Mouse (Mus musculus) myocyte (in vitro differentiated cells): Measurements from ENCODE around the gene Rtn4r. TPM values are rescaled to one million over a fixed set of nuclear protein-coding genes. Genes with fewer than 3 reads are reported as not detected.
"Not testable (repeated sequence)": the region's sequence is repeated elsewhere in the genome, so short reads cannot be mapped to it uniquely, and the experiment has no call there.

Experiments
- H3K27me3 ChIP-seq: one replicate; pipeline ENCODE4 v1.6.1; 2011; ENCODE audit not compliant: control insufficient read depth, insufficient read depth, insufficient read length
- H3K36me3 ChIP-seq: one replicate; pipeline ENCODE4 v1.6.1; 2011; ENCODE audit not compliant: control insufficient read depth, insufficient read depth
- H3K4me2 ChIP-seq: one replicate; pipeline ENCODE4 v1.6.1; 2011; ENCODE audit warnings: low read depth, control low read depth
- H3K4me3 ChIP-seq: one replicate; pipeline ENCODE4 v1.5.1; 2011; ENCODE audit warnings: mild to moderate bottlenecking, control low read depth, moderate library complexity
- H3K79me2 ChIP-seq: one replicate; pipeline ENCODE4 v1.6.1; 2011; ENCODE audit not compliant: control insufficient read depth, insufficient read depth
- H3ac ChIP-seq: one replicate; pipeline ENCODE4 v1.6.1; 2011; ENCODE audit not compliant: control insufficient read depth, insufficient read length
- CEBPB ChIP-seq: IDR thresholded peaks from 2 replicates; pipeline ENCODE4 v1.6.1; 2011; ENCODE audit warnings: mild to moderate bottlenecking, moderate library complexity; ENCODE audit not compliant: poor library complexity, insufficient read depth, severe bottlenecking
- E2F4 ChIP-seq: IDR thresholded peaks from one replicate; pipeline ENCODE4 v1.6.1; 2011; ENCODE audit warnings: mild to moderate bottlenecking, control low read depth, moderate library complexity; ENCODE audit not compliant: insufficient read depth
- MAX ChIP-seq: IDR thresholded peaks from one replicate; pipeline ENCODE4 v1.6.1; 2011; ENCODE audit warnings: low read depth, mild to moderate bottlenecking, control low read depth
- MYOD1 ChIP-seq, 3 experiments: IDR thresholded peaks; one replicate each; pipeline ENCODE4 v1.6.1; 2011; ENCODE audit warnings: control low read depth in 2 of 3, low read depth in 2 of 3, mild to moderate bottlenecking in 2 of 3, moderate library complexity in 1 of 3; ENCODE audit not compliant: insufficient read length in 2 of 3, control insufficient read depth in 1 of 3
- MYOG ChIP-seq, 3 experiments: IDR thresholded peaks; one replicate each; pipeline ENCODE4 v1.6.1; 2011; ENCODE audit warnings: control low read depth in 2 of 3, low read depth in 2 of 3, mild to moderate bottlenecking in 2 of 3; ENCODE audit not compliant: insufficient read length in 2 of 3, control insufficient read depth in 1 of 3, insufficient read depth in 1 of 3
- POLR2A ChIP-seq: IDR thresholded peaks from one replicate; pipeline ENCODE4 v1.6.1; 2011; ENCODE audit warnings: low read depth, mild to moderate bottlenecking, control low read depth, moderate library complexity; ENCODE audit not compliant: insufficient read length
- POLR2AphosphoS2 ChIP-seq: IDR thresholded peaks from one replicate; pipeline ENCODE4 v1.6.1; 2011; ENCODE audit warnings: low read depth, control low read depth; ENCODE audit not compliant: insufficient read length
- REST ChIP-seq: IDR thresholded peaks from one replicate; pipeline ENCODE4 v1.6.1; 2011; ENCODE audit warnings: mild to moderate bottlenecking, control low read depth, moderate library complexity; ENCODE audit not compliant: insufficient read depth, insufficient read length
- SRF ChIP-seq: IDR thresholded peaks from one replicate; pipeline ENCODE4 v1.6.1; 2011; ENCODE audit warnings: low read depth; ENCODE audit not compliant: control insufficient read depth, insufficient read length
- TCF12 ChIP-seq: IDR thresholded peaks from one replicate; pipeline ENCODE4 v1.6.1; 2011; ENCODE audit warnings: mild to moderate bottlenecking, control low read depth; ENCODE audit not compliant: poor library complexity, insufficient read depth, severe bottlenecking
- TCF3 ChIP-seq: IDR thresholded peaks from one replicate; pipeline ENCODE4 v1.6.1; 2011; ENCODE audit warnings: low read depth, control low read depth; ENCODE audit not compliant: insufficient read length
- USF1 ChIP-seq: IDR thresholded peaks from one replicate; pipeline ENCODE4 v1.6.1; 2011; ENCODE audit warnings: low read depth, mild to moderate bottlenecking, control low read depth, moderate library complexity
- polyA plus RNA-seq: library from polyadenylated mRNA; unstranded; fragments of >200 nt; fragmentation: generic; extraction: Trizol; gene quantifications from one replicate; pipeline ENCODE4 v1.2.1, GENCODE M21; 2012; ENCODE audit warnings: missing spikeins

The Rtn4r gene
- polyA plus RNA-seq, 1 experiment = 0.26 TPM

GRCm38 (mm10) chr16:18191006-18191405, 63.6 kb downstream of the Rtn4r start:
- TF ChIP-seq POLR2AphosphoS2 (no peak), MAX (no peak), TCF3 (no peak), POLR2A (no peak), SRF (no peak), TCF12 (no peak), CEBPB (no peak), USF1 (no peak), E2F4 (no peak), MYOD1 (IDR thresholded peaks at IDR 0.05; ENCODE audit: control insufficient read depth in 1 of 3, insufficient read length in 2 of 3, low read depth in 2 of 3) (no peak), MYOG (IDR thresholded peaks at IDR 0.05; ENCODE audit: control insufficient read depth in 1 of 3, insufficient read depth in 1 of 3, insufficient read length in 2 of 3, low read depth in 2 of 3) (no peak), REST (no peak)
- H3ac ChIP-seq = no peak overlapping the region
- no peak overlapping the region for H3K4me2 ChIP-seq
- no peak overlapping the region for H3K4me3 ChIP-seq
- H3K79me2 ChIP-seq = no peaks in the 10 kb centered on the region
- H3K27me3 ChIP-seq = no peaks in the 10 kb centered on the region
- no peaks in the 10 kb centered on the region for H3K36me3 ChIP-seq

- H3K79me2 ChIP-seq = no peaks in the 10 kb centered on the region
- H3K36me3 ChIP-seq = no peaks in the 10 kb centered on the region
- H3ac ChIP-seq = no peak overlapping the region
- peak overlapping the region; percentile 65 for H3K4me2 ChIP-seq
- TF ChIP-seq MYOD1 (IDR thresholded peaks at IDR 0.05; ENCODE audit: control insufficient read depth in 1 of 3, insufficient read length in 2 of 3, low read depth in 2 of 3) = peak in 1 of 3 experiments; percentile 50
- no peak for TF ChIP-seq POLR2AphosphoS2
- TF ChIP-seq MYOG (IDR thresholded peaks at IDR 0.05; ENCODE audit: control insufficient read depth in 1 of 3, insufficient read depth in 1 of 3, insufficient read length in 2 of 3, low read depth in 2 of 3) = peak in 2 of 3 experiments; percentile 13 to 62
- H3K4me3 ChIP-seq = no peak overlapping the region
- H3K27me3 ChIP-seq = no peaks in the 10 kb centered on the region
Measured at GRCm38 (mm10) chr16:18194208-18194985, 67.0 kb downstream of the Rtn4r start.

GRCm38 (mm10) chr16:18195068-18195467, 67.6 kb downstream of the Rtn4r start:
- no peak overlapping the region for H3ac ChIP-seq
- H3K36me3 ChIP-seq = no peaks in the 10 kb centered on the region
- no peak for TF ChIP-seq TCF12
- TF ChIP-seq MYOD1 (IDR thresholded peaks at IDR 0.05; ENCODE audit: control insufficient read depth in 1 of 3, insufficient read length in 2 of 3, low read depth in 2 of 3) = peak in 1 of 3 experiments; percentile 31
- TF ChIP-seq POLR2A = peak; percentile 5
- peak in 1 of 3 experiments; percentile 51 for TF ChIP-seq MYOG (IDR thresholded peaks at IDR 0.05; ENCODE audit: control insufficient read depth in 1 of 3, insufficient read depth in 1 of 3, insufficient read length in 2 of 3, low read depth in 2 of 3)
- no peak for TF ChIP-seq E2F4
- TF ChIP-seq TCF3 = no peak
- TF ChIP-seq REST = no peak
- TF ChIP-seq MAX = no peak
- no peak for TF ChIP-seq POLR2AphosphoS2
- no peak for TF ChIP-seq SRF
- no peak for TF ChIP-seq USF1
- TF ChIP-seq CEBPB = no peak
- no peak overlapping the region for H3K4me3 ChIP-seq
- no peaks in the 10 kb centered on the region for H3K79me2 ChIP-seq
- no peaks in the 10 kb centered on the region for H3K27me3 ChIP-seq
- H3K4me2 ChIP-seq = peak overlapping the region; percentile 65

- not testable (repeated sequence) for H3K27me3 ChIP-seq, H3ac ChIP-seq, H3K79me2 ChIP-seq, H3K36me3 ChIP-seq, H3K4me3 ChIP-seq
- peak; percentile 64 for TF ChIP-seq TCF12
- TF ChIP-seq MYOG (IDR thresholded peaks at IDR 0.05; ENCODE audit: control insufficient read depth in 1 of 3, insufficient read depth in 1 of 3, insufficient read length in 2 of 3, low read depth in 2 of 3) = peak in 2 of 3 experiments; percentile 78 to 86
- peak in 2 of 3 experiments; percentile 90 to 99 for TF ChIP-seq MYOD1 (IDR thresholded peaks at IDR 0.05; ENCODE audit: control insufficient read depth in 1 of 3, insufficient read length in 2 of 3, low read depth in 2 of 3)
- peak; percentile 93 for TF ChIP-seq TCF3
- H3K4me2 ChIP-seq = peak overlapping the region; percentile 65
Measured at GRCm38 (mm10) chr16:18195561-18195960, 68.1 kb downstream of the Rtn4r start.

- H3K27me3 ChIP-seq = no peaks in the 10 kb centered on the region
- no peak overlapping the region for H3ac ChIP-seq
- H3K36me3 ChIP-seq = no peaks in the 10 kb centered on the region
- TF ChIP-seq POLR2A (no peak), TCF12 (no peak), USF1 (no peak), E2F4 (no peak)
- no peak overlapping the region for H3K4me2 ChIP-seq
- no peaks in the 10 kb centered on the region for H3K79me2 ChIP-seq
- no peak overlapping the region for H3K4me3 ChIP-seq
Measured at GRCm38 (mm10) chr16:18197881-18198280, 70.4 kb downstream of the Rtn4r start.
